25 mouse cellular contexts compared by ENCODE assay signal in genomic region chr10:79723047-79723446, GRCm38 (mm10). TPM values are rescaled to one million over a fixed set of nuclear protein-coding genes. Genes with fewer than 3 reads are reported as not detected.
DNase-seq lines count a peak whose midpoint lies in the region; ATAC-seq and TF ChIP-seq lines count a peak whose summit lies in the region.
"Had no signal": no experiment of that assay in that cellular context is flagged by ENCODE, and none has a peak within 500 bp of the region (broad histone marks: within the 10 kb centered on the region; RNA-seq: fewer than 3 reads in every experiment).

No protein-coding gene starts in this region.

- ATAC-seq in forebrain, postnatal 0 days, result peak; percentile 48
- no peak for ATAC-seq in forebrain, embryonic 15.5 days (replicated peaks)
- peak; percentile 77 for ATAC-seq in hindbrain, postnatal 0 days
- ATAC-seq in midbrain, embryonic 16.5 days, result peak; percentile 33; the same call in 1 of the 2 replicates
- ATAC-seq in midbrain, embryonic 15.5 days (replicated peaks), result no peak
- ATAC-seq: activated CD4-positive, CD25-positive, alpha-beta regulatory T cell, adult 4 months; forebrain, embryonic 13.5 days; inflammation-experienced regulatory T-cells, adult 6 months; intestine, postnatal 0 days; Patski had no signal

- H3K27me3 ChIP-seq in forebrain, postnatal 0 days (ENCODE audit: insufficient read depth, low read length), result no peaks in the 10 kb centered on the region; the same call in 1 of the 2 replicates
- H3K27me3 ChIP-seq in forebrain, embryonic 15.5 days, result peaks cover 12% of the 10 kb centered on the region
- no peaks in the 10 kb centered on the region for H3K27me3 ChIP-seq in hindbrain, postnatal 0 days (ENCODE audit: insufficient read depth, low read length)
- peaks cover 22% of the 10 kb centered on the region for H3K27me3 ChIP-seq in hindbrain, embryonic 10.5 days (ENCODE audit: insufficient read depth, poor library complexity, severe bottlenecking)
- peaks cover 11% of the 10 kb centered on the region for H3K27me3 ChIP-seq in midbrain, embryonic 16.5 days (ENCODE audit: control insufficient read depth, insufficient read depth, low read depth, low read length)
- peaks cover 15% of the 10 kb centered on the region for H3K27me3 ChIP-seq in midbrain, embryonic 15.5 days (replicated peaks)
- H3K27me3 ChIP-seq: Patski had no signal

- H3K9ac ChIP-seq in forebrain, postnatal 0 days, result no peak overlapping the region
- H3K9ac ChIP-seq in forebrain, embryonic 15.5 days (replicated peaks), result no peak overlapping the region
- no peak overlapping the region for H3K9ac ChIP-seq in hindbrain, postnatal 0 days (replicated peaks; ENCODE audit: low read length)
- H3K9ac ChIP-seq in midbrain, embryonic 16.5 days (ENCODE audit: low read depth, low read length), result no peak overlapping the region
- H3K9ac ChIP-seq in midbrain, embryonic 15.5 days, result no peak overlapping the region
- H3K9ac ChIP-seq: embryonic facial prominence, embryonic 13.5 days; forebrain, embryonic 13.5 days; heart, embryonic 15.5 days had no signal

- no peak overlapping the region for H3K4me3 ChIP-seq in forebrain, postnatal 0 days (ENCODE audit: low read depth, low read length)
- H3K4me3 ChIP-seq in forebrain, embryonic 15.5 days, result no peak overlapping the region
- no peak overlapping the region for H3K4me3 ChIP-seq in hindbrain, postnatal 0 days (ENCODE audit: low read length)
- H3K4me3 ChIP-seq in hindbrain, embryonic 10.5 days, result no peak overlapping the region
- H3K4me3 ChIP-seq in midbrain, embryonic 16.5 days (ENCODE audit: low read depth, low read length), result no peak overlapping the region
- H3K4me3 ChIP-seq in midbrain, embryonic 15.5 days, result no peak overlapping the region
- H3K4me3 ChIP-seq in olfactory bulb, adult 2 months (ENCODE audit: insufficient read depth, low read depth, low read length), result no peak overlapping the region
- H3K4me3 ChIP-seq: embryonic facial prominence, embryonic 13.5 days; forebrain, embryonic 13.5 days; heart, embryonic 15.5 days had no signal

- no peak overlapping the region for H3K4me2 ChIP-seq in forebrain, postnatal 0 days (ENCODE audit: low read depth)
- no peak overlapping the region for H3K4me2 ChIP-seq in forebrain, embryonic 15.5 days (replicated peaks)
- H3K4me2 ChIP-seq in hindbrain, postnatal 0 days (ENCODE audit: low read depth, low read length), result no peak overlapping the region
- H3K4me2 ChIP-seq in midbrain, embryonic 16.5 days (ENCODE audit: low read length), result no peak overlapping the region
- no peak overlapping the region for H3K4me2 ChIP-seq in midbrain, embryonic 15.5 days
- H3K4me2 ChIP-seq: embryonic facial prominence, embryonic 13.5 days; forebrain, embryonic 13.5 days; heart, embryonic 11.5 days; heart, embryonic 15.5 days had no signal

- TF ChIP-seq POLR2A in olfactory bulb, adult 2 months (IDR thresholded peaks at IDR 0.05; ENCODE audit: insufficient read depth, low read depth, low read length), result no peak

- peaks cover 4% of the 10 kb centered on the region; the same call in 1 of the 2 replicates for H3K36me3 ChIP-seq in forebrain, postnatal 0 days (ENCODE audit: insufficient read depth)
- no peaks in the 10 kb centered on the region for H3K36me3 ChIP-seq in forebrain, embryonic 15.5 days
- no peaks in the 10 kb centered on the region for H3K36me3 ChIP-seq in hindbrain, postnatal 0 days (ENCODE audit: insufficient read depth, low read length)
- H3K36me3 ChIP-seq in hindbrain, embryonic 10.5 days, result no peaks in the 10 kb centered on the region
- no peaks in the 10 kb centered on the region; the same call in 1 of the 2 replicates for H3K36me3 ChIP-seq in midbrain, embryonic 16.5 days (ENCODE audit: control insufficient read depth, insufficient read depth, low read length)
- no peaks in the 10 kb centered on the region for H3K36me3 ChIP-seq in midbrain, embryonic 15.5 days (replicated peaks)
- H3K36me3 ChIP-seq: embryonic facial prominence, embryonic 13.5 days; heart, embryonic 15.5 days had no signal

- WGBS in forebrain, postnatal 0 days, result 54% methylated on average over 6 of the region's 6 CpGs
- 52% methylated on average over 6 of the region's 6 CpGs for WGBS in forebrain, embryonic 15.5 days
- 30% methylated on average over 6 of the region's 6 CpGs for WGBS in hindbrain, postnatal 0 days
- WGBS in hindbrain, embryonic 10.5 days, result 53% methylated on average over 6 of the region's 6 CpGs
- WGBS in midbrain, embryonic 16.5 days, result 49% methylated on average over 6 of the region's 6 CpGs
- WGBS in midbrain, embryonic 15.5 days, result 50% methylated on average over 6 of the region's 6 CpGs
- 28% methylated on average over 6 of the region's 6 CpGs for WGBS in olfactory bulb, adult 2 months

- no peak for DNase-seq in forebrain, postnatal 0 days
- DNase-seq in hindbrain, postnatal 0 days (ENCODE audit: low spot score), result peak; percentile 60
- no peak for DNase-seq in hindbrain, embryonic 10.5 days (ENCODE audit: low spot score)
- DNase-seq: adrenal gland, adult 2 months; cerebellum, adult 11 months; cerebellum, adult 9-11 months; cerebellum, postnatal 36 days; gastrocnemius, postnatal 10 days had no signal

- peaks cover under 1% of the 10 kb centered on the region; the same call in 1 of the 2 replicates for H3K4me1 ChIP-seq in forebrain, postnatal 0 days (ENCODE audit: insufficient read depth)
- H3K4me1 ChIP-seq in forebrain, embryonic 15.5 days, result no peaks in the 10 kb centered on the region; the same call in 1 of the 2 replicates
- 0 out of 2 replicates have a peak, but pooled peaks cover 3% of the 10 kb centered on the region for H3K4me1 ChIP-seq in hindbrain, postnatal 0 days (ENCODE audit: insufficient read depth, low read length)
- peaks cover 21% of the 10 kb centered on the region for H3K4me1 ChIP-seq in hindbrain, embryonic 10.5 days (replicated peaks)
- H3K4me1 ChIP-seq in midbrain, embryonic 16.5 days (ENCODE audit: control insufficient read depth, insufficient read depth, low read length), result peaks cover 4% of the 10 kb centered on the region
- H3K4me1 ChIP-seq in midbrain, embryonic 15.5 days, result peaks cover 5% of the 10 kb centered on the region
- peaks cover 57% of the 10 kb centered on the region for H3K4me1 ChIP-seq in olfactory bulb, adult 2 months (ENCODE audit: control insufficient read depth, insufficient read depth, low read length)
- H3K4me1 ChIP-seq: embryonic facial prominence, embryonic 13.5 days; forebrain, embryonic 13.5 days had no signal

- no peak for TF ChIP-seq CTCF in forebrain, postnatal 0 days (IDR thresholded peaks at IDR 0.05; ENCODE audit: low read depth)
- no peak for TF ChIP-seq CTCF in hindbrain, postnatal 0 days (IDR thresholded peaks at IDR 0.05; ENCODE audit: low read depth)
- no peak for TF ChIP-seq CTCF in olfactory bulb, adult 2 months (IDR thresholded peaks at IDR 0.05; ENCODE audit: insufficient read depth, low read depth, low read length)

- H3K27ac ChIP-seq in forebrain, postnatal 0 days (ENCODE audit: low read depth, low read length), result no peak overlapping the region
- no peak overlapping the region for H3K27ac ChIP-seq in forebrain, embryonic 15.5 days (replicated peaks)
- no peak overlapping the region; the same call in 1 of the 2 replicates for H3K27ac ChIP-seq in hindbrain, postnatal 0 days
- H3K27ac ChIP-seq in hindbrain, embryonic 10.5 days, result no peak overlapping the region
- H3K27ac ChIP-seq in midbrain, embryonic 16.5 days (ENCODE audit: low read length), result no peak overlapping the region
- H3K27ac ChIP-seq in midbrain, embryonic 15.5 days, result no peak overlapping the region
- H3K27ac ChIP-seq in olfactory bulb, adult 2 months (ENCODE audit: insufficient read depth, low read depth, low read length), result peak overlapping the region; percentile 20; the same call in 1 of the 2 replicates
- H3K27ac ChIP-seq: embryonic facial prominence, embryonic 13.5 days; forebrain, embryonic 13.5 days; heart, embryonic 15.5 days had no signal

- H3K9me3 ChIP-seq in forebrain, postnatal 0 days (ENCODE audit: low read length), result no peaks in the 10 kb centered on the region
- H3K9me3 ChIP-seq in forebrain, embryonic 15.5 days, result no peaks in the 10 kb centered on the region
- H3K9me3 ChIP-seq in hindbrain, postnatal 0 days (ENCODE audit: low read length), result no peaks in the 10 kb centered on the region
- 0 out of 2 replicates have a peak, but pooled peaks cover 3% of the 10 kb centered on the region for H3K9me3 ChIP-seq in hindbrain, embryonic 10.5 days
- no peaks in the 10 kb centered on the region for H3K9me3 ChIP-seq in midbrain, embryonic 16.5 days (replicated peaks; ENCODE audit: control insufficient read depth, low read length, poor library complexity, severe bottlenecking)
- H3K9me3 ChIP-seq in midbrain, embryonic 15.5 days, result no peaks in the 10 kb centered on the region
- H3K9me3 ChIP-seq: embryonic facial prominence, embryonic 13.5 days; forebrain, embryonic 13.5 days; heart, embryonic 15.5 days had no signal

RNA-seq across cellular contexts. Expression of gene Hcn2, which starts 6.6 kb away (rescaled TPM):
- total RNA-seq in forebrain, postnatal 0 days (2014; rRNA removed), result 28.0 and 34.5 TPM in 2 replicates
- polyA plus RNA-seq in forebrain, postnatal 0 days (2015; fragmentation: Nextera tagmentation; extraction: Ambion mirVana), result 3.6 and 4.7 TPM in 2 replicates
- 0.64 and 0.69 TPM in 2 replicates for polyA plus RNA-seq in forebrain, embryonic 15.5 days (2015; fragmentation: Nextera tagmentation; extraction: Ambion mirVana)
- total RNA-seq in hindbrain, postnatal 0 days (2014; rRNA removed), result 92.6 and 101 TPM in 2 replicates
- 5.5 and 6.6 TPM in 2 replicates for polyA plus RNA-seq in hindbrain, postnatal 0 days (2015; fragmentation: Nextera tagmentation; extraction: Ambion mirVana)
- polyA plus RNA-seq in hindbrain, embryonic 10.5 days (2016; fragmentation: Nextera tagmentation; extraction: Ambion mirVana), result 0.08 and 0.11 TPM in 2 replicates
- 0.87 and 0.89 TPM in 2 replicates for polyA plus RNA-seq in midbrain, embryonic 16.5 days (2015; fragmentation: Nextera tagmentation; extraction: Ambion mirVana)
- 1.3 and 1.7 TPM in 2 replicates for polyA plus RNA-seq in midbrain, embryonic 15.5 days (2015; fragmentation: Nextera tagmentation; extraction: Ambion mirVana)
- not detected in 2 replicates for polyA plus RNA-seq in olfactory bulb, adult 2 months (2012; ENCODE audit: insufficient read depth, insufficient read length, low replicate concordance, missing spikeins)
- polyA plus RNA-seq: activated CD4-positive, CD25-positive, alpha-beta regulatory T cell, adult 4 months; inflammation-experienced regulatory T-cells, adult 6 months had no signal

RNA-seq across cellular contexts. Expression of gene Bsg, which starts 18.8 kb away (rescaled TPM):
- 960 and 1,112 TPM in 2 replicates for total RNA-seq in forebrain, postnatal 0 days (2014; rRNA removed)
- polyA plus RNA-seq in forebrain, postnatal 0 days (2015; fragmentation: Nextera tagmentation; extraction: Ambion mirVana), result 1,015 and 1,046 TPM in 2 replicates
- 689 and 728 TPM in 2 replicates for polyA plus RNA-seq in forebrain, embryonic 15.5 days (2015; fragmentation: Nextera tagmentation; extraction: Ambion mirVana)
- 1,127 and 1,151 TPM in 2 replicates for total RNA-seq in hindbrain, postnatal 0 days (2014; rRNA removed)
- polyA plus RNA-seq in hindbrain, postnatal 0 days (2015; fragmentation: Nextera tagmentation; extraction: Ambion mirVana), result 1,243 and 1,259 TPM in 2 replicates
- polyA plus RNA-seq in hindbrain, embryonic 10.5 days (2016; fragmentation: Nextera tagmentation; extraction: Ambion mirVana), result 657 and 686 TPM in 2 replicates
- 844 and 915 TPM in 2 replicates for polyA plus RNA-seq in midbrain, embryonic 16.5 days (2015; fragmentation: Nextera tagmentation; extraction: Ambion mirVana)
- polyA plus RNA-seq in midbrain, embryonic 15.5 days (2015; fragmentation: Nextera tagmentation; extraction: Ambion mirVana), result 819 and 876 TPM in 2 replicates
- polyA plus RNA-seq in olfactory bulb, adult 2 months (2012; ENCODE audit: insufficient read depth, insufficient read length, low replicate concordance, missing spikeins), result not detected in 2 replicates

RNA-seq across cellular contexts. Expression of gene Polrmt, which starts 23.3 kb away (rescaled TPM):
- 27.8 and 34.9 TPM in 2 replicates for total RNA-seq in forebrain, postnatal 0 days (2014; rRNA removed)
- polyA plus RNA-seq in forebrain, postnatal 0 days (2015; fragmentation: Nextera tagmentation; extraction: Ambion mirVana), result 27.3 and 30.2 TPM in 2 replicates
- 43.7 and 44.0 TPM in 2 replicates for polyA plus RNA-seq in forebrain, embryonic 15.5 days (2015; fragmentation: Nextera tagmentation; extraction: Ambion mirVana)
- 30.4 and 36.5 TPM in 2 replicates for total RNA-seq in hindbrain, postnatal 0 days (2014; rRNA removed)
- polyA plus RNA-seq in hindbrain, postnatal 0 days (2015; fragmentation: Nextera tagmentation; extraction: Ambion mirVana), result 29.7 and 32.6 TPM in 2 replicates
- 47.3 and 51.6 TPM in 2 replicates for polyA plus RNA-seq in hindbrain, embryonic 10.5 days (2016; fragmentation: Nextera tagmentation; extraction: Ambion mirVana)
- 45.3 and 45.9 TPM in 2 replicates for polyA plus RNA-seq in midbrain, embryonic 16.5 days (2015; fragmentation: Nextera tagmentation; extraction: Ambion mirVana)
- 48.3 and 50.6 TPM in 2 replicates for polyA plus RNA-seq in midbrain, embryonic 15.5 days (2015; fragmentation: Nextera tagmentation; extraction: Ambion mirVana)
- polyA plus RNA-seq in olfactory bulb, adult 2 months (2012; ENCODE audit: insufficient read depth, insufficient read length, low replicate concordance, missing spikeins), result not detected in 2 replicates

RNA-seq across cellular contexts. Expression of gene Fgf22, which starts 31.8 kb away (rescaled TPM):
- 0.62 and 1.0 TPM in 2 replicates for total RNA-seq in forebrain, postnatal 0 days (2014; rRNA removed)
- 0.99 and 1.7 TPM in 2 replicates for polyA plus RNA-seq in forebrain, postnatal 0 days (2015; fragmentation: Nextera tagmentation; extraction: Ambion mirVana)
- 0.69 and 0.72 TPM in 2 replicates for polyA plus RNA-seq in forebrain, embryonic 15.5 days (2015; fragmentation: Nextera tagmentation; extraction: Ambion mirVana)
- 1.3 and 2.2 TPM in 2 replicates for total RNA-seq in hindbrain, postnatal 0 days (2014; rRNA removed)
- 3.8 and 5.1 TPM in 2 replicates for polyA plus RNA-seq in hindbrain, postnatal 0 days (2015; fragmentation: Nextera tagmentation; extraction: Ambion mirVana)
- polyA plus RNA-seq in hindbrain, embryonic 10.5 days (2016; fragmentation: Nextera tagmentation; extraction: Ambion mirVana), result 0.12 and 0.55 TPM in 2 replicates
- 1.8 TPM in 2 replicates for polyA plus RNA-seq in midbrain, embryonic 16.5 days (2015; fragmentation: Nextera tagmentation; extraction: Ambion mirVana)
- polyA plus RNA-seq in midbrain, embryonic 15.5 days (2015; fragmentation: Nextera tagmentation; extraction: Ambion mirVana), result 1.4 and 1.6 TPM in 2 replicates
- not detected in 2 replicates for polyA plus RNA-seq in olfactory bulb, adult 2 months (2012; ENCODE audit: insufficient read depth, insufficient read length, low replicate concordance, missing spikeins)
- total RNA-seq: adrenal gland, adult 2 months; adrenal gland, postnatal 36 days; CH12.LX; gastrocnemius, postnatal 10 days; gastrocnemius, postnatal 4 days; heart, adult 18-20 months; heart, postnatal 14 days had no signal
- polyA plus RNA-seq: activated CD4-positive, CD25-positive, alpha-beta regulatory T cell, adult 4 months; intestine, postnatal 0 days had no signal

RNA-seq across cellular contexts. Expression of gene Gzmm, which starts 34.2 kb away (rescaled TPM):
- 2.5 and 3.3 TPM in 2 replicates for total RNA-seq in forebrain, postnatal 0 days (2014; rRNA removed)
- 1.1 and 1.3 TPM in 2 replicates for polyA plus RNA-seq in forebrain, postnatal 0 days (2015; fragmentation: Nextera tagmentation; extraction: Ambion mirVana)
- polyA plus RNA-seq in forebrain, embryonic 15.5 days (2015; fragmentation: Nextera tagmentation; extraction: Ambion mirVana), result 2.0 and 2.3 TPM in 2 replicates
- 0.22 and 0.63 TPM in 2 replicates for total RNA-seq in hindbrain, postnatal 0 days (2014; rRNA removed)
- 1.2 TPM in 2 replicates for polyA plus RNA-seq in hindbrain, postnatal 0 days (2015; fragmentation: Nextera tagmentation; extraction: Ambion mirVana)
- polyA plus RNA-seq in hindbrain, embryonic 10.5 days (2016; fragmentation: Nextera tagmentation; extraction: Ambion mirVana), result 0.75 and 1.2 TPM in 2 replicates
- polyA plus RNA-seq in midbrain, embryonic 16.5 days (2015; fragmentation: Nextera tagmentation; extraction: Ambion mirVana), result 1.6 and 1.8 TPM in 2 replicates
- 1.7 and 2.2 TPM in 2 replicates for polyA plus RNA-seq in midbrain, embryonic 15.5 days (2015; fragmentation: Nextera tagmentation; extraction: Ambion mirVana)
- not detected in 2 replicates for polyA plus RNA-seq in olfactory bulb, adult 2 months (2012; ENCODE audit: insufficient read depth, insufficient read length, low replicate concordance, missing spikeins)

Comparison
In these comparisons a context has a peak if more than half of its experiments do, and no peak if none do; other contexts are left out.
1. ATAC-seq: peak in forebrain, postnatal 0 days (single experiment), hindbrain, postnatal 0 days (single experiment) and midbrain, embryonic 16.5 days (single experiment); none in forebrain, embryonic 15.5 days (single experiment) and midbrain, embryonic 15.5 days (single experiment).
2. RNA of gene Polrmt, which starts 23.3 kb away (polyA plus RNA-seq): 48.3 to 50.6 TPM in midbrain, embryonic 15.5 days, 47.3 to 51.6 TPM in hindbrain, embryonic 10.5 days, 45.3 to 45.9 TPM in midbrain, embryonic 16.5 days, 43.7 to 44.0 TPM in forebrain, embryonic 15.5 days, 27.3 to 30.2 TPM in forebrain, postnatal 0 days and 29.7 to 32.6 TPM in hindbrain, postnatal 0 days; not detected in olfactory bulb, adult 2 months; every median in the first group is over 10 times any median in the second.